Mouse (Mus musculus) cerebellum, adult 2 months (tissue): ENCODE data around the gene Zfp385c.

Source experiments
- CTCF ChIP-seq: fragments of 200-500 bp; IDR thresholded peaks from 2 replicates; pipeline ENCODE4 v1.5.1; 2011; ENCODE audit warnings: low read depth, mild to moderate bottlenecking, control low read depth, low read length, moderate library complexity, borderline replicate concordance; ENCODE audit not compliant: insufficient read depth
- POLR2A ChIP-seq: fragments of 200-500 bp; IDR thresholded peaks from 2 replicates; pipeline ENCODE4 v1.6.1; 2011; ENCODE audit warnings: low read length, control low read depth, borderline replicate concordance; ENCODE audit not compliant: insufficient read depth

- TF ChIP-seq CTCF (no peak), POLR2A (no peak)
These were observed 44.5 kb upstream of the Zfp385c start for GRCm38 (mm10) chr11:100736746-100737080.
